Mouse (Mus musculus) lung, adult 2 months (tissue): ENCODE results near the gene Lamp1.

Source experiments
- CTCF ChIP-seq: fragments of 200-500 bp; IDR thresholded peaks from 2 replicates; pipeline ENCODE4 v1.5.1; 2011; ENCODE audit warnings: mild to moderate bottlenecking, low read length, control low read depth; ENCODE audit not compliant: insufficient read depth
- POLR2A ChIP-seq: fragments of 200-500 bp; IDR thresholded peaks from 2 replicates; pipeline ENCODE4 v1.6.1; 2011; ENCODE audit warnings: low read depth, mild to moderate bottlenecking, control low read depth, low read length, borderline replicate concordance; ENCODE audit errors: extremely low read depth

- TF ChIP-seq POLR2A (no peak), CTCF (no peak)
Measured at GRCm38 (mm10) chr8:13199385-13200061, 40.6 kb downstream of the Lamp1 start.
